Mouse (Mus musculus) spleen, postnatal 10 days (tissue): ENCODE measurements around the gene Nr0b2.

ENCODE experiments used
- DNase-seq, 2 experiments: peaks; one replicate each; pipeline ENCODE4 v3.0.0; 2021 to 2022; ENCODE audit warnings: low spot score in 2 of 2

The Nr0b2 gene

GRCm38 (mm10) chr4:133561622-133562021, 8.4 kb downstream of the Nr0b2 start:
- DNase-seq, result no peak

DNA sequence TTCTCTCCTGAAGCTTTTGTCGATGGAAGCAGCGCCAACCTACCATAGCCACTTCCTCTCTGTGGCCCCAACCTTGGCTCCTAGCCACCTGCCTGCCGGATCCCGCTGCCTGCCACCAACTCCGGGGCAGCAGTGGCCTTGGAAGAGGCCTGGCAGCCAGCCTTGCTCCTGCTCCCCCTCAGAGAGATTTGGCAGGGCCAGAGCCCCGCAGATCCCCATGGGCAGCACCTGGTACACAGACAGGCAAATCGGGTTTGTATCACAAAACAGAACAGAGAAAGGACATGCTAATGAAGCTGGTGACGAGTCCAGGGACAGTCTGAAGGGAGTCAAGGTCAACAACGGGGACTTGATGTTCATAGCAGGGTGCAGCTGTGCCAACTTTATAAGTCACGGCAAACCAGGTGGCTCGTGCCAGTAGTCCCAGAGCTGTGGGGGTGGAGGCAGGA, 10.0 kb downstream of the Nr0b2 start:
- no peak for DNase-seq

DNA sequence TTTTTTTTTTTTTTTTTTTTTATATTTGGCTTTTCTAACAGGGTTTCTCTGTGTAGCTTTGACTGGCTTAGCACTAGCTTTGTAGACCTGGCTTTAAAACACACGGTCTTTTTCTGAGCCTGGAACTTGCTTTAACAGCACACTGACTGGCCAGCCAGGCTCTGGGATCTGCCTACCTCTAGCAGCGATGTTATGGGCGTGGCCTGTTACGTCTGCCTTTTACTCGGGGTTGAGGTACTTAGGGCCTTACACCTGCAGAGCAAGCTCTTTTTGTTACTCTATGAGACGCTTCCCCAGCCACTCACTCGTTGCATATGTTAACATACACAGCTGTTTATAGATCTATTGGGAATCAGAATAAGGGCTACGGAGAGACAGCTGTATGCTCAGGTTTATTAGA, 14.1 kb downstream of the Nr0b2 start:
- DNase-seq, result no peak

- DNase-seq, result no peak
These were observed 16.3 kb downstream of the Nr0b2 start for GRCm38 (mm10) chr4:133569291-133570065.

GRCm38 (mm10) chr4:133570066-133570466, 16.9 kb downstream of the Nr0b2 start:
- no peak for DNase-seq

GRCm38 (mm10) chr4:133574070-133574842, 21.1 kb downstream of the Nr0b2 start, which contains the start of gene Gpatch3:
Gpatch3 (plus strand) TSS chr4:133574745.
- DNase-seq, result peak; percentile 88 to 95

GRCm38 (mm10) chr4:133574843-133575202, 21.6 kb downstream of the Nr0b2 start:
- DNase-seq, result no peak

DNA sequence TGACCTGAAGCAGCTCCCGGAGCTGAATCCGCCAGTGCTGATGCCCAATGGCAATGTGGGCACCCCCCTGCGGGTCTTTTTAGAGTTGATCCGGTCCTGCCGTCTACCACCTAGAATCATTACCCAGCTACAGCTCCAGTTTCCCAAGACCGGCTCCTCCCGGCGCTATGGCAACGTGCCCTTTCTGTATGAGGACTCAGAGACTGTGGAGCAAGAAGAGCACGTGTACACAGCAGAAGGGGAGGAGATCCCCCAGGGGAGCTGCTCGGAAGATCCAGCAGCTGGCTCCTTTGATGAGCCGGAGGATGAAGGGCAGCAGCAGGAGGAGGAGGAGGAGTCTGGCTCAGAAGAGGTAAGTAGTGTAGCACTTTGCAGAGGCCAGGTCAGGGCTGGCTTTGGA, 24.8 kb downstream of the Nr0b2 start:
- DNase-seq, result no peak

- no peak for DNase-seq
These were observed 30.5 kb downstream of the Nr0b2 start for GRCm38 (mm10) chr4:133583690-133584058.

DNA sequence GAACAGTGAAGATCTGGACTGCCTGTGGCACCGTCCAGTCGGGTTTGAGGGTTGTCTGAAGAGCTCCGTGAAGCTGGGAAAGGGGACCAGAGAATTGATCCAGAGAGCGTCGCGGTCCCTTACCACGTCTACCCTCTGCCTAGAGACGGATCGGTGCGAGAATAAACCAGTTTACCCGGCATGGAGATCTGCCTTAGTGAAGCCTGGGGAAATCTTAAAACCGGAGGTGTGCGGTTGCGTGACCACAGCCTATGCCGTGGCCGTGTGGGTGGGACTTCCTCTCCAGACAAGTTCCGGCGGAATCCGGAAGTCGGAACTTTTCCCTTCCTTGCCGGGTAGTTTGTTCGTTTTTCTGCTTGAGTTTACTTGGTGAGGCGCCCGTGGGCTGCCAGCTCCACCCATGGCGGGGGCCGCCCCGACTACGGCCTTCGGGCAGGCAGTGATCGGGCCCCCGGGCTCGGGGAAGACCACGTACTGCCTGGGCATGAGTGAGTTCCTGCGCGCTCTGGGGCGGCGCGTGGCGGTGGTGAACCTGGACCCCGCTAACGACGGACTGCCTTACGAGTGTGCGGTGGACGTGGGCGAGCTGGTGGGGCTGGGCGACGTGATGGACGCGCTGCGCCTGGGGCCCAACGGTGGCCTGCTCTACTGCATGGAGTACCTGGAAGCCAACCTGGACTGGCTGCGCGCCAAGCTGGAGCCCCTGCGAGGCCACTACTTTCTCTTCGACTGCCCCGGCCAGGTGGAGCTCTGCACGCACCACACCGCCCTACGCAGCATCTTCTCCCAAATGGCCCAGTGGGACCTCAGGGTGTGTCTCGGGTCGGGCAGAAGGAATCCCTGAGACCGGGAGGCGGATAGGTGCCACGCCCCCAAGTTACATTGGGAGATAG, 31.1 kb downstream of the Nr0b2 start, which contains the start of gene Gpn2:
Gpn2 (plus strand) TSS at position 304 of the 893 bp plus-strand sequence.
- peak; percentile 62 to 89 for DNase-seq

DNA sequence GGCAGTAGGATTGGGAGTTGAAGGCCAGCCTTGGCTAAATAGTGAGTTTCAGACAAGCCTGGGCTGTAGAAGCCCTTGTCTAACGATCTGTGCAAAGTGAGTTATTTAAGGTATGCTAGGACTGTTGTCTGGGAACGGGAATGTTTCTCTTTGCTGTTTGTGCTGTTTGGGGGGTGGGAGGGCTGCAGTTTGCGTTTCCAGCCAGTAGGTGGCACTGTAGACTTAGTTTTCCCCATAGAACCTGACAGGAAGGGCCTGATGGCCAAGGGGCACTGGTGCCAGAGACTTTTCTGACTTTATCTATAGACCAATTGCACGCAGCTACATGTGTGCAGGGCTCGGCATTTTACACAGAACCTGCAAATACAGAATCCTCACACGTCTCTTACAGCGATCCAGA, 39.4 kb downstream of the Nr0b2 start:
- peak; percentile 60 to 74 for DNase-seq

GRCm38 (mm10) chr4:133595538-133595937, 42.4 kb downstream of the Nr0b2 start:
- DNase-seq, result no peak

DNA sequence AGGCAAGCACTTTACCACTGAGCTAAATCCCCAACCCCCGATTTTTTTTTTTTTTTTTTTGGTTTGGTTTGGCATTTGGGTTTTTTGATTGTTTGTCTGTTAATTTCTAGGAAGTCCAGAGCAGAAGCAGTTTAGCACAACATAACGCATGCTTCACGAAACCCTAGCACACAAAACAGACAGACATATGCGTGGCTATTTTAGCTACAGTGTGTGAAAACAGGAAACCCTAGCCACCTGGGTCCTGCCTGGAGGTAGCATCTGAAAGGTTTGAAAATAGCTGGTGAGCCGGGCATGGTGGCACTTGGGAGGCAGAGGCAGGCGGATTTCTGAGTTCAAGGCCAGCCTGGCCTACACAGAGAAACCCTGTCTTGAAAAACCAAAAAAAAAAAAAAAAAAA, 42.9 kb downstream of the Nr0b2 start:
- DNase-seq, result no peak

GRCm38 (mm10) chr4:133598616-133599015, 45.4 kb downstream of the Nr0b2 start:
- no peak for DNase-seq

GRCm38 (mm10) chr4:133599116-133599515, 45.9 kb downstream of the Nr0b2 start:
- DNase-seq, result no peak

DNA sequence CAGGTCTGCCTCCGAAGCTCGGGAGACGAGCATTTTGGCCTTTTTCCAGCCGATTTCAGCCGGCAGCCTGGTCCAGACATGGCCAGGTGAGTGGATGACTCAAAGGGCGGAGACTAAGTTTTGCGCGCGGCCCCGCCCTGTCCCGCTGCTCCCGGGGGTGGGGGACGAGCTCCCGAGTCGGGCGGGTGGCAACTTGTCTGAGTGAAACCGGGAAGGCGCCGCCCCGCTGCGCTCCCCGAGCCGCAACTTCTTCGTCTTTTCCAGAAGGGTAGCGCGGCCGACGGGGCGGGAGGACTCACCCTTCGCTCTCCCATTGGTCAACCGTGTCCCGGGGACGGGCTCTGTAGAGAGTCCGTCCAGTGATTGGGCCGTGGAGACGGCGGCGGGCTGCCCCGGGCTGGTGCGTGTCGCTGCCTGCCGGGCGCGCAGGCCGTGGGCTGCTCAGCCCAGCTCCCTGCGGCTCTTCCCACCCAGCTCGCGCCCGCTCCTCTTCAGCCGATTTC, 46.4 kb downstream of the Nr0b2 start:
- peak; percentile 69 to 87 for DNase-seq

DNA sequence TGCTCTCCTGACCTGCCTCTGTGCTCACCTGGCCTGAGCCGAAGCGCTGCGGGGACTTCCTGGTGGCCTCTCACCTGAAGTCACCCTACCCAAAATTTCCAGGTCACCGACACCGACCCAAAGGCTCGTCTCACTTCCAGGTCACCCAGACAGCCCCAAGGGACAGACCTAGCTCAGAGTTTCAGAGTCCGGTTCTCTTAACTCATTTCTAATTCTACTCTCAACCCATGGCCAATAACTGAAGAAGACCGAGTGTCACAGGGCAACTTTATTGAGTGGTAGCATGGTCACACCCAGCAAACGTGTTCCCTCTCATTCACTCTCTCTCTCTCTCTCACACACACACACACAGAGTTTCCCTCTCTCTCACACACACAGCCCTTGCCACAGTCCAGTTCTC, 47.1 kb downstream of the Nr0b2 start:
- DNase-seq, result no peak

DNA sequence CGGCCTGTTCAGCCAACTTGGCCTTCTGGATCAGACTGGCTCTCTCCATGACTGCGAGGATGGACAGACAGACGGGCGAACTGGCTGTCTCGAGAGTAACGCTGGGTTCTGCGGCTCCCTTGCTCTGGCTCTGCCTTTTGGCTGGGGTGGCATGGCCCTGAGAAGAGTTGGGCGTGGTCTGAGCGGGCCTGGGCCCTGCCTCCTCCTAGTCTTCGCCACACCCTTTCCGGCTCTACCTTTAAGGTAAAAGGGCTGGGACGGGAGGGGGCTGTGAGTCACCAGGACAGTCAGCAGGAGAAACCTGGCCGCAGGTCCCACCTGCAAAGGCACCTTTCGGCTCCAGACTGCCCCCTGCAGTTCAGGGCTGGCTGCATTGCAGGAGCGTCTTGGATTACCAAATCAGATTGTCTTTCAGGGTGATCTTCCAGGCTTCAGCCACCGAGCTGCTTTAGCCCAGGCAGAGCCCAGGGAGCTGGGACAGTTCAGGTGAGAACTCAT, 48.6 kb downstream of the Nr0b2 start, which contains the start of gene Sfn:
Sfn (minus strand) TSS at position 448 of the 498 bp plus-strand sequence.
- DNase-seq, result peak; percentile 57 to 79

DNA sequence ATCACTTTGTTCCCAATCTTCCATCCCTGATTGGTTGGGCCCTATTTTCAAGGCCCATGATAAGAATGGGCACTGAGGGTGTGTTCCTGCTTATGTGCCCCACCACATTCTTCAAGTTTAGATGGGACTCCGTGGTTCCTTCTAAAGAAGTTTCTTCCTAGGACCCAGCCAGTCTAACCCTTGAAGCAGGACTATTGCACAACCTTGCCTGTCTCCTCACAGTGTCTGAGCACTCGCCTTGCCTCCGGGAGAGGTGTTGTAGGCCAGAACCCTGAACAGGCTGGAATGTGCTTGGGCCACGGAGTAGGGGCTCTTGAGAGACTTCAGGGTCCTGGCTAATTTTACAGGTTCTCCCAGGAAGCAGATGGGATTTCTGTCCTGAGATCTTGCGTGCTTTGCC, 49.9 kb downstream of the Nr0b2 start:
- DNase-seq, result no peak

DNA sequence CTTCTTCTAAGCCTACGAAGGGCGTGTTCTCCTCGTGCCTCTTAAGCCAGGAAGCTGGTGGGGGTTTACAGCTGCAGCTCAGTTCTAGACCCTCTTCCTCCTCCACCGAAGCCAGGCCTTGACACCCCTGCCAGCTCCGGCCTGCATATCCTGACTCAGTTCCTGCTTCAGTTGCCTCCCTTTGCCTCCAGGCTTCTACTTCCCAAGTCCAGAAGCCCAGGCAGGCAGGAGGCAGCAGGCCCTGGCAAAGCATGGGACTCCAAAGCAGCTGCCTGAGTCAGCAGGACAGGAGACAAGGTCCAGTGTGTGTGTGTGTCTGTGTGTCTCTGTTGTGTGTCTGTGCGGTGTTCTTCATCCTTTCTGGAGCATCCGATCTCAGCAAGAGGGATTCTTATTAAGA, 51.0 kb downstream of the Nr0b2 start:
- no peak for DNase-seq

DNA sequence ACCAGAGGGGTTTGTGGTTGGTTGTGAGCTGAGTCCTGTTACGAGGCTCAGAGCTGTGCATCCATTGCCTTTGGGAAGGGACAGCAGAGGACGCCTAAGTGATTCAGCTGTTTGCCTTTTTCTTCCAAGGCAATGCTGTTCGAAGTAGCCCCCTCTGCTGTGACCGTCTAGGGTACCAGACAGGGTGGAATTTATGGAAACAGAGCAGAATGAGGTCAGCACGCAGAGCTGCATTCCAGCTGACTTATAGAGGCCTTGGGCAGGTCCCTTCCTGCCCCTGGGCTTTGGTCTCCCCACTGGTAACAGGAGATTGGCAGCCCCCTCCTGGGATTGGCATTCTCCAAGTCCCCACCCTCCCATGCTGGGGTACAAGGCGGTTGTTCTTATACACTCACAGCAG, 51.7 kb downstream of the Nr0b2 start:
- no peak for DNase-seq
